Mouse (Mus musculus): Measurements from ENCODE around the gene Tmem17. TPM values are rescaled to one million over a fixed set of nuclear protein-coding genes. Genes with fewer than 3 reads are reported as not detected.
A peak's percentile ranks its signal among the peaks of the same experiment; 100 is the strongest.

Tmem17 gene
- 1 to 10 TPM; 6.6 TPM for total RNA-seq (2021)
- long read RNA-seq, transcript Tmem17-201 (4 exons, 1,568 nt) = major isoform, 12 of 14 reads
- long read RNA-seq, partial matches to known transcripts = 0 of 14 reads
- long read RNA-seq, other reads (novel, unspliced or antisense) = 2 of 14 reads

DNA sequence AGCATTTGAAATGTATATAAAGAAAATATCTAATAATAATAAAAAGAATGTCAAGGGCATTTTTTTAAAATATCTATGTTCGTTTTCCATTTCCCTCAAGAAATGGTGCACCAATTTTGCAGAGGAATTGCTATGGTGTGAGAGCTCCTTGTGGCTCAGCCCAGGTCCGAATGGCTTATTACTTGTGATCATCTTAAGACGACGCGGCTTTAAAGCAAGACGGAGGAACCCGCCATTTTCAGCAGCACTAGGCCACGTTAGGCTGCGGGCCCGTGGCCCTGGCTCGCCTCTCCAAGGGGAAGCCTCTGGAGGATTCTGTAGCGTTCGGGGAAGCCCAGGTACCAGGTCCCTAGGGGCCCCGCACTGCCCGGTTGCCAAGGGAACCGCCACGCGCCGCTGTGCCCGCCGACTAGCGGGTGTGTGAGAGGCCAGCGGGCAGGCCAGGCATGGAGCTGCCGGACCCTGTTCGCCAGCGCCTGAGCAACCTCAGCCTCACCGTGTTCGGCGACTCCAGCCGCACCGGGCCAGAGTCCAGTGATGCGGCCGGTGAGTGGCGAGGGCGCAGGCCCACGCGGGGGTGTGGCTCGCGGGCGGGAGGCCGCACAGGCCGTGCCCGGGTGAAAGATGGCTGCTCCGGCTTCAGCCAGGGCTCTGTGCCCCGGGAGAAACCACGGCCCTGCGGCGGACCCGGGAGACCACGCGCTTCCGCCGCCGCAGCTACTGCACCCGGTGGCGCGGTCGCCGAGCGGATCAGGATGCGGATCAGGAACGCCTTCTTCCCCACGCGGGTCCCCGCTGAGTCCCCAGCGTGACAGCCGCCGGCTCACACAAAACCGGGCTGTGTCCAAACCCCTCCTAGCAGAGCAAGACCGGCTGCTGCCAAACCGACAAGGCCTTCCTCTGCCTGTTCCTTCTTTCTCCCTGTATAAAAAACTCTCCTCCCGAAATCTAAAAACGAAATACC, at the start of gene Tmem17:
Gene Tmem17, plus strand, starts transcription at position 51 of the 964 bp plus-strand sequence.
- DNase-seq (ENCODE audit: low spot score in 2 of 2) = peak; percentile 90 to 92

DNA sequence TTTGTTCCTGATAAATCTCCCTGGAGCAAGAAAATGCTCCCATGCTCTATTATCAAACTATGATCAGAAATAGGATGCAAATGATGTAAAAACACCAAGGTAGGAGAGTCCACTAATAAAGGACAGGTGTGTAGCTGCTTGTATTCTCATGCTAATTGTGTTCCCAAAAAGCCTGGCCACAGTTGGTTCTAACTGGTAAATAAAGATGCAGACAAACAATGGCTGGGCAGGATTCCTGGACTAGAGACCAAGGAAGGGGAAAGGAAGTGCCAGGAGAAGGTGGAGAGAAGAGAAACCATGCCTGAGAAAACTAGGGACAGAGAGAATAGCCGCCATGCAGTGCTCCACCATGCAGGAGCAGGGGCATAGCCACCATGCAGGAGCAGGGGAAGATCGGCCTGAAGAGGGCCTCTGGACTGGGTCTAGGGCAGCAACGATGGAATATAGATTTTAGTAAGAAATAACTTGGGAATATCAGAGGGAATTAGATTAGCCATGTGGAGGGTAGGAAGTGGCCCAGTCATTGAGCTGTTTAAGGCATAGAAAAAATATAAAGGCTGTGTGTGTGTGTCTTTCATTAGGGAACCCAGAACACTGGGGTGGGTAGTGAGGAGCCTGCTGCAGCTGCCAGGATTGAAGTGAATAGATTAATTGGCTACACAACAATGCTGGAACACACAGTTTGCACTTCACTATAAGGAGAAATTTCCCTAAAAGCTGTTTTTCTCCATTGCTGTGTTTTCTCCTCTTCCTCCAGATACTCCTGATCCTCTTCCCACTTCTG, 31.9 kb upstream of the Tmem17 start:
- DNase-seq (ENCODE audit: low spot score in 2 of 2) = no peak

DNA sequence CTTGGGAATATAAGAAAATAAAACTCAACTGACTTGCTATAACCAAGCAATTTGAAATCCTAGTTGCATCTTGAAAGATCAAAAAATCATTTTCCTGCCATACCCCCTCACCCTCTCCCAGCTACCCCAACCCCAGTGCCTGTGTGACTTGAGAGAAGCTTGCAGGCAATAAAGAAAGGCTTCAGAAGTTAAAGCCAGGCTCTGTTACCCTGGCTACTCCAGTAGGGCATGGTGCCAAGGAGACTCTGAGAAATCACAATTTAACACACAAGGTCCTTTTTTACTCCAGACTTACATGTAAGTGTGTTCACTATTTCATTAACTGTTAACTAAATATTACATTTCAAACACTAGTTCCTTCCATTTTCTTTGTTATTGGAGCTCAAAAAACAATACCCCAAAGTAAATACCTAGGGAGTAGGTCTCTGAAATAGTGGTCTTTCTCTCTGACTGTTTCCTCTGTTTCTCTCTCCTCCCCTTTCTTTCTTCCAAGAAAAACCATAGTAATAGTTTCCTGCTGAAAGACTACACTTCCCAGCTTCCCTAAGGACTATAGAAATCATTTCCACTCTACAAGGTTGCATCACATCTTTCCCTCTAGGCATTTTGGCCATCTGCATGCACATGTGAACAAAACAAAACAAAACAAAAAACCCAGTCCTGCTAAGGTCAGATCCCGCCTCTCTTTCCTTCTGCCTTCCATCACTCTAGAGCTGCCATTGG, 30.1 kb upstream of the Tmem17 start:
- DNase-seq (ENCODE audit: low spot score in 2 of 2) = peak; percentile 14 to 18

DNA sequence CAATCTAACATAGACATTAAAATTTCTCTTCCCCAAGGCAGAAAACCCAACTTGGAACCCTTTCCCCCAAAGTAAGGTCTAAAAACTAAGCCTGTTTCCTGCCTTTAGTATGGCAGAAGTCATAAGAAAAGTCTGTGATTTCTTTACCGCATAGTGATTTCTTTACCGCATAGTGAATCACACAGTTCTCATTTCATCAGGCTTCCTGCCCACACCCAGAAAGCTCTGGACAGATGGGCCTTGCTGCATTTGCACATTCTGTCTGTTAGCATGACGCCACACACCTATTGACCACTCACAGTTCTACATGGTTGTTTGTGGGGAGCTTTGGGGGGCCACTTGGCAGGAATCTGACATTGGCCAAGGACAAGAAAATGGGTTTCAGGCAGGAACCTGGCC, 29.5 kb upstream of the Tmem17 start:
- DNase-seq (ENCODE audit: low spot score in 2 of 2) = no peak

DNA sequence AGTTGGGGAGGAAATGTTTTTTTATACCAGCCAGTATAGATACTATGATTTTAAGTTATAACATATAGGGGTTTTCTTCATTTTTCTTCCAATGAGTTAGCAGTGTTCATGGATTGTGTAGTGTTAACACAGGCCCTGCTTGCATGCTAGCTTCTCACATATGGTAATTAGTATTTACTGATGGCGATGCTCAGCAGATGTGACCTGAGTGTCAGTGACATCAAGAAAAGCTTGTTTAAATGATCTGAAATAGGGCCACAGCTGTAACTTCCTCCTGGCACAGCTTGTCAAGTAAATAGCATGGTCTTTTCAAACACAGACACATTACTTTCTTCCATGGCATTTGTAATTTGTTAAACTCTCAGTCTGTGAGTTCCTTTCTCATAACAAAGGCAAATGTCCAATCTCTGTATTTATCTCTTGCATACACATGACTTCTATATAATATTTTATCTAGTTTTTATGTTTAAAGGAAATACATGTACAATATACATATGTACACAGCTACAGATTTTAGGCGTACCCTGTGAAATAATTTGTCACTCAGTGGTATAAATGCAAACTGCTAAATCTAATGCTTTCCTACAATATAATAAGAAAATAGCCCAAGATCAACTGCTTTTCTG, 18.1 kb upstream of the Tmem17 start:
- DNase-seq (ENCODE audit: low spot score in 2 of 2) = no peak

DNA sequence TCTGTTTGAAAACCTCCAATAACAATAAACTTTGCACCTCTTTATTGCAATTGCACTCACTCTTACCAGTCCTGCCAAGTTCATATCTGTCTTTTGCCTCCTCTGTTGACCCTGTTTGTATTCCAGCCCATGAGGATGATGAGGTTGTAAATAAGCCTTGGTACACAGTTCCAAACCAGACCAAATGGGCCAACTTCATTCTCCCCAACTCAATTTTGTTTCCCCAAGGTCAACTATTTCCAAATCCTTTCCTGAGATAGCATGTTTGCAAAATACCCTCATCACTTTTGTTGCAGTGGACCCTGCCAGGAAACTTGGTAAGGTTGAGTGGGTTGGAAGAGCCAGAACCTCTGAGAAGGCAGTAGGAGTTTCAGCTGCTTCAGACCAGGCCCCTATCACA, 16.9 kb upstream of the Tmem17 start:
- DNase-seq (ENCODE audit: low spot score in 2 of 2) = no peak

DNA sequence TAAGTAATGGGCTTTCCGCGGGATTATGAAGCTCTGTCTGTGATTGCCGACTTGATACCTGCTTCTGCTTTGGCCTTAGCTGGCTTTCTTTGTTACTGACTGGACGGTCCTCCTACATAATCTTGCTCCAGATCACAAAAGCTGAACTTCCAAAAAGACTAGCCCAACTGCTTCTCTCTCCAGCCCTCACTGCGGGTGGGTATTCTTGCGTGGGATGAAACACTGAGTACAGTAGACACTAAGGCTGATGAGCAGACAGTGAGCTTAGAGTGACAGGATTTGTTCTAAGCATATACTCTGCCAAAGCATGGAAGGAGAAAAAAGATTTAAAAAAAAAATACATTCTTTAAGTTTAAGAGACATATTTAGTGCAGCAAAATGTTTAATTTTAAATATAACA, 12.5 kb upstream of the Tmem17 start:
- DNase-seq (ENCODE audit: low spot score in 2 of 2) = no peak

DNA sequence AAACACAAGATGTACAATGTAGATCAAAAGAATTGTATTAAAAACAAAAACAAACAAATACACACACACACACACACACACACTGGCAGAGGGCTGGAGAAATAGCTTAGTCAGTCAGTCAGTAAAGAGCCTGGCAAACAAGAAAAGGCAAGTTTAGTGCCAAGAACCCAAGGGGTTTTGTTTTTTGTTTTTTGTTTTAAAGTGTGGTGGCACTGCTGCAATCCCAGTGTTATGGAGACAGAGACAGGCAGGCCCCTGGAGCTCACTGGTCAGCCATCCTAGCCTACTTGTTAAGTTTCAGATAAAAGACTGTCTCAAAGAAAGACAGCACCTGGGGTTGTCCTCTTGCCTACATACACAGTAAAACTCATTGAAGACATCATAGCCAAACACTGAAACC, 12.0 kb upstream of the Tmem17 start:
- DNase-seq (ENCODE audit: low spot score in 2 of 2) = no peak

DNA sequence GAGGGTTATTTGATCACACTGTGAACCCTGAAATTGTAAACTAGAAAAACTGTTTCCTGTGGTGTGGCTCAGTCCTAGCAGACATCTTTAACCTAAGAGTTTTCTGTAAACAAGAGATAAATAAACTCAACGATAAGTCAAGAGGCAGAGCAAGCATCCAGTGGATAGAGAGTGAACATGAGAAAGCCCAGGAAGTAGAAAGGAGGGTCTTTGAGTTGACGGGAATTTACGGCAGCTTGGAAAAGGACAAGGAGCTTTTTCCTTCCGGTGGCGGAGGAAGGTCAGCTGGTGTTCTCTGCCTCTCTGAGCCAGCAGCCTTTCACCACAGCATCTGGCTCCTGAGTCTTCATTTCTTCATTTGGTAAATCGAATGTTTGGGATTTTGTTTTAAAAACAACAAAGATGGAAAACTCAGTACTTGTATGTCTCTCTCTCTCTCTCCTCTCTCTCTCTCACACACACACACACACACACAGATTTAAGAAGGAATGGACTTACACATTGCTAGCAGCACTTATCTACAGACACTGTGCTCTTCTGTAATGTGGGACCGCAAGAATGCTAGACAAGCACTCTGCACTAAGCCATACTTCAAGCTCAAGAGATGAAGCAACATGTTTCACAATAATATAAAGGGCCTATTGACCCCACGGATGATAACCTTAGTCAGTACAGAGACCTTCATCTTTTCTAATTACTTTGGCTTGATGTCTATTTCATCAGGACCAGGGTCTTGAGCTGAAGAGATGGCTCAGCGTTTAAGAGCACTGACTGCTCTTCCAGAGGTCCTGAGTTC, 10.9 kb upstream of the Tmem17 start:
- no peak for DNase-seq (ENCODE audit: low spot score in 2 of 2)

DNA sequence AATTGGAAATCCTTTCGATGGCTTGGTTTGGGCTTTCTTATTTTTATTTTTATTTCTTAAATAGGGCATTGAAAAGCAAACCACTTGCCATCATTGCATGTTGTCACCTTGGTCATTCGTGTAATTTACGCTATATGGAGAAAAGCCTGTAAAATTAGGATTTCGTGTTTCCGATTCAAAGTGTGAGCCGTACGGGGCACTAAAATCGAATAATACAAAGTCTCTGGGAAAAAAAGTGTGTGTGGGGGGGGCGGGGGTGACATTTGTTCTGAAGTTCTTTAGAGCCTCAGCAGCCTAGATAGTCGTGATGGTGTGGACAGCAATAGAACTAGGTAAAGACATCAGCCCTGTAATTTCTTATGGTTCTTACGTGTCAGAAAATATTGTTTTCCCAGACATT, 1.2 kb downstream of the Tmem17 start:
- DNase-seq (ENCODE audit: low spot score in 2 of 2) = no peak

DNA sequence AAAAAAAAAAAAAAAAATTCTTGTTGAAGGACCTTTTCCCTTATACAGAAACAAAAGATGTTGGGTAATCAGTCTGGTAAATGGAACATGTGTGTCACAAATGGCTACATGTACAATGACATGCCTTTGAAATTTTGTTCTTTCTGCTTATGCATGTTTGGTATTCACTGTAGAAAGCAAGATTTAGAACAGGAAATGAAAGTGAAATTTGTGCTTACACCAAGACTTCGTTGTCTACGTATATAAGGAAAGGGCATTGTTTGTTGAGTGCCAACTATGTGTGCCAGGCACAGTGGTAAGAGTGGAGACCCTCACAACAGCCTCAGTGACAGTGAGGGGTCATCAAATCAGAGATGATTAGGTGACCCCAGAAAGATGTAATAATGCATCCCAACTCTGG, 3.2 kb downstream of the Tmem17 start:
- no peak for DNase-seq (ENCODE audit: low spot score in 2 of 2)

DNA sequence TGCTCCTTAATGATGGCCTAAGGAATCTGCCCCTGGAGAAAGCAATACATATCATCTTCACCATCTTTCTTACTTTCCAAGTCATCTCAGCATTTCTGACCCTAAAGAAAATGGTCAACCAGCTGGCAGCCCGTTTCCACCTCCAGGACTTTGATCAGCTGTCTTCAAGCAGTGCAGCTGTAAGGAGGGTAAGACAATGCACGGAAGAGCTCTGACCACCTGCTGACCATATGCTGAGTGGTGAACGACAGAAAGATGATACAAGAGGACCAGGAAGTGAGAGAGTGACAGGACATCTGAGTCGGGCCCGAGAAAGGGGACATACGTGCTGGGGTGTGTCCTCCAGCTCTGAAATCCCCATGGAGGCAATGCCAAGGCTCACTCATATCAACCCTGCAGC, 6.6 kb downstream of the Tmem17 start:
- no peak for DNase-seq (ENCODE audit: low spot score in 2 of 2)

DNA sequence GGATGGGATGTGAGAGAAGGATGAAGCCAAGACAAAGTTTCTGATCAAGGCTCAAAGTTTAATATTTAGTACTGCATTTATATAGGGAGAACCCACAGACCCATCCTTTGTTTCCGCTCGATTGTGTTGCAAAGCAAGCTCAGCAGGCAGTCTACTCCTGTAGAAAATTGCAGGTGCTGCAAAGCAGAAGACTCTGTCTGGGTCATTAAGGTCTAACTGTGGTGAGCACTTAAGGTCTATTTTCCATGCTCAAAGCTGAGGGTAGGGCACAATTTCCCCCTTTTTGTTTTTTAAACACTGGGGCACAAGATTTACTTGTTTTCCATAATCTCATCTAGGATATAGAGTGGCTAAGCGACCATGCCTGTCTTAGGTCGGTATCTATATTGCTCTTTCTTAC, 8.4 kb downstream of the Tmem17 start:
- DNase-seq (ENCODE audit: low spot score in 2 of 2) = no peak

DNA sequence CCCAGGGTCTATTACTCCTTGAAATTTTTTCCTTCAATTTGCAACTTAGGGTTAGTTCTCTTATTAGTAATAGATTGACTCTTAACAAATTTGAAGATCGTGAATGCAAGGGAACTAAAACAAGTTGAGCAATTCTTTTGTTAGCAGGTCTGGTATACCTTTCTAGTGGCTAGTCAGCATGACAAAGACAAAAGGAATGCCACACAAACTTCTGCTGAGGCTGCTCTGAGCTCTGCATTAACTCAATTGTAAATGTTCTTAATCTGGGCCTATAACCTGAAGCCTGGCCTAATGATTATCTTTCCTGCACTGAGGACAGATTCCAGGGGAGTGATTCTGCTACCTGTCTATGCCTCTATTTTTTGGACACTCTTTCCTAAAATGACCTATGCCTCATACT, 12.7 kb downstream of the Tmem17 start:
- DNase-seq (ENCODE audit: low spot score in 2 of 2) = no peak

DNA sequence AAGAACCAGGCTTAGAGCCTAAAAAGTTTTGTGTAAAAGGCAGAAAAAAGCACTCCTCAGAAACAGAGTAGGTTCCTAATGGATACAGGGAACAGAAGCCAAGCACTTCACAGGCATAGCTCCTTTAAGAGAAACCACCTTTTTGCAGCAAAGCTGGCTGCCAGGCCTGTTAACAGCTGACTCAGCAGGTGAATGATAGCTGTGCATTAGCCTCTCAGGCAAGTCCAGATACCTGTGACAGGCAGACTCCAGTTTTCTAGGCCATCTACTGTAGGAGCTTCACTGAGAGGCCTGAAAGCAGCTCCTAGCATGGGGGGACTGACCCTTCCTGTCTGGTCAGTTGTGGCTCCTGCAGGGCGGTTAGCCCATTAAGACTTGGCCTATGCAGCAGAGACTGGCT, 28.7 kb downstream of the Tmem17 start:
- DNase-seq (ENCODE audit: low spot score in 2 of 2) = no peak

DNA sequence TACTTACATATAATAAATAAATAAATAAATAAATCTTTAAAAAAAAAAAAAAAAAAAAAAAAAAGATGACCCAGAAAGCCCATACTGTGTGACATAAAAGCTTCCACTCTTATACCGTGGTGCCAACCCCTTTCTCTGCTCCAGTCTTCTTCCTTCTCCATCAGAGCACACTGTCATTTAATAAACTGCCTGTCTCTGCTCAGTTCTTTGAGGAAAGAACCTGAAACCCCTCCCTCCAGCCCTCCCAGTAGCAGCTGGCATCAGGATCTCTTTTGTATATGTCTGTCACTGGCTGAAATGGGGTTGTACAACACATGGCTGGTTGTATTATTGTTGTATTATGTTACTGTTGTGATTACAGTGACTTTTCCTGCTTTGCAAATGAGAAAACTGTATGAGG, 48.2 kb downstream of the Tmem17 start:
- no peak for DNase-seq (ENCODE audit: low spot score in 2 of 2)

DNA sequence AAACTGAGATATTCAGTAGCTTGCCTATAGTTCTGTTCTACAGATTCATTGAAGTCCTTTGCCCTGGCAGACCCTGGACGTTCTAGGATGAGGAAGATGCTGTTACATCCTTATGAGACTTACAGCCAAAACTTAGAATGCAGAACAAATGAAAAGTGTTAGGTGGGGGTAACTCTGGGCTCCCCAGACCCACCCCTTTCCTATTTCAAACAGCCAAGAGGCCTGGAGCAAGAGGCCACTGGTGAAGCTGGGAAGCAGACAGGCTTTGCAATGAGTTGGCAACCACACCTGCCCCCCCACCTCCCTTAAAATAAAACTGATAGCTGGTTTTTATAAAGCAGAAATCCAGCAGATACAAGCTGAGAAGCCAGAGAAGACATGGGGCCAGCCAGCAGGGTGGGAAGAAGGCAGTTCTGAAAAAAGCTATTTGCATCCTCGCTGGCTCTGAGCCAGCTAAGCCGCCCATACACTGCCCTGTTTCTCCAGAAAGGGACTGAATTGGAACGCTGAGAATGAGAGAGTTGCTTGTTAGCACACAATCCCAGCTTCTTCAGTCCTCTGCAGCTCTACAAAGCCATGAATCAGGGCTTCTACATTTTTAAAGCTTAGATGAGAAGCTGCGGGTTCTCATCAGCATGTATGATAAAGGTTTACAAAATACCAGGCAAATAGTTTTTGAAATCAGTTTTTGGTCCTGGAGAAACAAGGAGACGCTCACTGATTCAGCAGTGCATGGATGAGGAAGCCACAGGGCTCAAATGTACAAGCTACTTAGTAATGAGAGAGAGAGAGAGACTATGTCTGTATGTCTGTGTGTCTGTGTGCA, 48.8 kb downstream of the Tmem17 start:
- DNase-seq (ENCODE audit: low spot score in 2 of 2) = peak; percentile 73 to 77

DNA sequence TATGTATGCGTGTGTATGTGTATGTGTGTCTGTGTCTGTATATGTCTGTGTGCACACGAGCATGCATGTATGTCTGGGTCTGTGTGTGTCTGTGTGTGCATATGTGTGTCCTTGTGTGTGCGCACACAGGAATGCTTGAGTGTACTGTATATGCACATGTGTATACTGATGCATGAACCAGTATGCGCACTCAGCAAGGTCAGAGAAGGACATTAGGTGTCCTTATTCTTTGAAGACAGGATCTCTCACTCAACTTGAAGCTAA, 49.4 kb downstream of the Tmem17 start:
- no peak for DNase-seq (ENCODE audit: low spot score in 2 of 2)

DNA sequence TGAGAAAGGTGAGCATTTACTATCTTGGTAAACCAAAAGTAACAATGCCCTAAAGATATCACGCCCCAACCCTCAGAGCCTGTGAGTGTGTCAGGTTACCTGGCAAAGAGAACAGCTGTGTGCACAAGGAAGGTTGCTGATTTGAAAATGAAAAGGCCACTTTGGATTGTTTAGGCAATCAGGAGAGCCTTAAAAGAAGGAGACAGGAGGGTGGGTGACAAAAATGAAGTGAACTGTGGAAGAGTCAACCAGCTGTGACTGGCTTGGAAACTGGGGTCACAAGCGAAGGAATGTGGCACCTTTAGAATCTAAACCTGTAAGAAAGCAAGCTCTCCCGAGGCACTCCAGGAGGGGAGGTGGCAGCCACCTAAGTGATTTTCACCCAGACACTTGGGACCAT, 51.8 kb downstream of the Tmem17 start:
- DNase-seq (ENCODE audit: low spot score in 2 of 2) = no peak

DNA sequence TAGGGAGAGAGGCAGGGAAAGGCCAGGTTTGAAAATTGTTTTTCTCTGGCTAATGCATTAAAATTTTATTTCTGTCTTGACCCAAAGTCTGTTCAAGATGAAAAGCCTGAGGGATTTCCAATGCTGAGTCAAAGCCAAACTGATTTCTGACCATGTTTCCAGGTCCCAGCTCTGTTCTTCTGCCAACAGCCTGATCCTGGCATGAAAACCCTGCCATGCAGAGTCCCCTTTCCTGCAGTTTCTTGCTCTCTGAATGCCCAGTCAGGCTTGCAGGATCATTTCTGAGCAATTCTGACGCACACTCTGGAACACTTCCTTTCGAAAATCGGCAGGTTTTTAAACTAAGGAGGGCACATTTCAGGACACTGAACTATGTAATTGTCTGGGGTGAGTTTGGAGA, 52.8 kb downstream of the Tmem17 start:
- no peak for DNase-seq (ENCODE audit: low spot score in 2 of 2)

Measured in layer of hippocampus, postnatal 10 days (tissue).